Mouse (Mus musculus): Measurements from ENCODE around the gene Fez1. TPM values are rescaled to one million over a fixed set of nuclear protein-coding genes. Genes with fewer than 3 reads are reported as not detected.

Fez1 gene
- polyA plus RNA-seq, 1 experiment from 2014 or later, result 2.7 TPM

GRCm38 (mm10) chr9:36921718-36922415, 100.2 kb downstream of the Fez1 start:
- Histone ChIP-seq H3K9me3 (ENCODE audit: control insufficient read depth, low read length) (no peaks in the 10 kb centered on the region), H3K9ac (ENCODE audit: low read depth, low read length) (no peak overlapping the region), H3K27ac (ENCODE audit: low read depth, low read length) (no peak overlapping the region), H3K4me1 (replicated peaks; ENCODE audit: control insufficient read depth, insufficient read depth, low read length) (no peaks in the 10 kb centered on the region), H3K36me3 (ENCODE audit: control insufficient read depth, insufficient read depth, low read length) (no peaks in the 10 kb centered on the region), H3K27me3 (replicated peaks; ENCODE audit: control insufficient read depth, insufficient read depth, low read length) (no peaks in the 10 kb centered on the region), H3K4me3 (ENCODE audit: low read depth, low read length) (no peak overlapping the region), H3K4me2 (no peak overlapping the region)
- DNase-seq (ENCODE audit: low spot score) (no peak), ATAC-seq (replicated peaks; ENCODE audit: low FRiP score) (no peak)
- 74% methylated on average over 13 of the region's 13 CpGs for WGBS

GRCm38 (mm10) chr9:36923753-36924152, 102.1 kb downstream of the Fez1 start:
- Histone ChIP-seq H3K27me3 (replicated peaks; ENCODE audit: control insufficient read depth, insufficient read depth, low read length) (no peaks in the 10 kb centered on the region), H3K4me3 (ENCODE audit: low read depth, low read length) (no peak overlapping the region), H3K36me3 (ENCODE audit: control insufficient read depth, insufficient read depth, low read length) (no peaks in the 10 kb centered on the region), H3K27ac (ENCODE audit: low read depth, low read length) (no peak overlapping the region), H3K9ac (ENCODE audit: low read depth, low read length) (no peak overlapping the region), H3K4me1 (replicated peaks; ENCODE audit: control insufficient read depth, insufficient read depth, low read length) (no peaks in the 10 kb centered on the region), H3K4me2 (no peak overlapping the region), H3K9me3 (ENCODE audit: control insufficient read depth, low read length) (no peaks in the 10 kb centered on the region)
- DNase-seq (ENCODE audit: low spot score), result no peak
- no peak for ATAC-seq (replicated peaks; ENCODE audit: low FRiP score)
- WGBS, result 75% methylated on average over 5 of the region's 5 CpGs

Other genes starting within 250 kb of the Fez1 start
- not detected in 2 replicates for gene Gm17689, start 239.2 kb upstream of the Fez1 start, polyA plus RNA-seq (2014; fragmentation: Nextera tagmentation; extraction: Ambion mirVana)
- gene A630095E13Rik, start 178.5 kb upstream of the Fez1 start, polyA plus RNA-seq (2014; fragmentation: Nextera tagmentation; extraction: Ambion mirVana), result not detected in 2 replicates
- gene Acrv1, start 128.6 kb upstream of the Fez1 start, polyA plus RNA-seq (2014; fragmentation: Nextera tagmentation; extraction: Ambion mirVana), result not detected in 2 replicates
- gene Chek1, start 94.8 kb upstream of the Fez1 start, polyA plus RNA-seq (2014; fragmentation: Nextera tagmentation; extraction: Ambion mirVana), result 50.7 and 52.3 TPM in 2 replicates
- 296 and 315 TPM in 2 replicates for gene Stt3a, start 54.2 kb upstream of the Fez1 start, polyA plus RNA-seq (2014; fragmentation: Nextera tagmentation; extraction: Ambion mirVana)
- 39.4 and 45.0 TPM in 2 replicates for gene Ei24, start 24.5 kb upstream of the Fez1 start, polyA plus RNA-seq (2014; fragmentation: Nextera tagmentation; extraction: Ambion mirVana)